Mouse (Mus musculus) kidney, adult 18-20 months (tissue): ENCODE data around the gene Wdr3.

Experiments used
- DNase-seq: peaks from one replicate; pipeline ENCODE4 v3.0.0; 2021

Wdr3 gene

GRCm38 (mm10) chr3:100162315-100163105, at the start of gene Wdr3, which contains the start of gene Gdap2:
Gene Wdr3, minus strand, starts transcription at chr3:100162407.
Gene Gdap2, plus strand, starts transcription at chr3:100162381.
- DNase-seq: peak; percentile 93

GRCm38 (mm10) chr3:100206973-100207372, 44.8 kb upstream of the Wdr3 start:
- no peak for DNase-seq

GRCm38 (mm10) chr3:100201554-100201953, 39.3 kb upstream of the Wdr3 start:
- no peak for DNase-seq

- DNase-seq: no peak
Observed at GRCm38 (mm10) chr3:100194210-100194609, 32.0 kb upstream of the Wdr3 start.

- DNase-seq: no peak
Observed at GRCm38 (mm10) chr3:100189861-100190260, 27.7 kb upstream of the Wdr3 start.

- DNase-seq: peak; percentile 43
Observed at GRCm38 (mm10) chr3:100189444-100189843, 27.2 kb upstream of the Wdr3 start.

GRCm38 (mm10) chr3:100180471-100180870, 18.3 kb upstream of the Wdr3 start:
- no peak for DNase-seq

- no peak for DNase-seq
Observed at GRCm38 (mm10) chr3:100176031-100176430, 13.8 kb upstream of the Wdr3 start.

GRCm38 (mm10) chr3:100164991-100165390, 2.8 kb upstream of the Wdr3 start:
- no peak for DNase-seq

- no peak for DNase-seq
Observed at GRCm38 (mm10) chr3:100163556-100163955, 1.3 kb upstream of the Wdr3 start.

GRCm38 (mm10) chr3:100161665-100162314, 417 bp downstream of the Wdr3 start:
- no peak for DNase-seq

GRCm38 (mm10) chr3:100160682-100161445, 1.3 kb downstream of the Wdr3 start:
- no peak for DNase-seq

- no peak for DNase-seq
Observed at GRCm38 (mm10) chr3:100122445-100122844, 39.8 kb downstream of the Wdr3 start.

- no peak for DNase-seq
Observed at GRCm38 (mm10) chr3:100121961-100122360, 40.2 kb downstream of the Wdr3 start.

GRCm38 (mm10) chr3:100118681-100119080, 43.5 kb downstream of the Wdr3 start:
- no peak for DNase-seq

GRCm38 (mm10) chr3:100106736-100107135, 55.5 kb downstream of the Wdr3 start:
- DNase-seq: no peak

- no peak for DNase-seq
Observed at GRCm38 (mm10) chr3:100102386-100103092, 59.7 kb downstream of the Wdr3 start.
